In genomic region chr11:45440937-45441720, GRCm38 (mm10) we compare ENCODE assay signal across 20 mouse cellular contexts.
A peak's percentile ranks its signal among the peaks of the same experiment; 100 is the strongest.
DNase-seq lines count a peak whose midpoint lies in the region; ATAC-seq and TF ChIP-seq lines count a peak whose summit lies in the region.
"Had no signal": no experiment of that assay in that cellular context is flagged by ENCODE, and none has a peak within 500 bp of the region (broad histone marks: within the 10 kb centered on the region; RNA-seq: fewer than 3 reads in every experiment).

No protein-coding gene starts in this region.

- no peak overlapping the region for H3K9ac ChIP-seq in heart, adult 2 months (ENCODE audit: low read depth, low read length)
- H3K9ac ChIP-seq in limb, embryonic 13.5 days: no peak overlapping the region
- H3K9ac ChIP-seq in midbrain, embryonic 16.5 days (ENCODE audit: low read depth, low read length): no peak overlapping the region
- H3K9ac ChIP-seq: embryonic facial prominence, embryonic 12.5 days; forebrain, embryonic 12.5 days; heart, embryonic 13.5 days; hindbrain, embryonic 15.5 days had no signal

- TF ChIP-seq POLR2A in heart, adult 2 months (IDR thresholded peaks at IDR 0.05; ENCODE audit: insufficient read depth, low read depth, low read length): no peak

- 61% methylated on average over 3 of the region's 3 CpGs for WGBS in heart, adult 2 months
- 16% methylated on average over 3 of the region's 3 CpGs for WGBS in limb, embryonic 13.5 days
- 64% methylated on average over 3 of the region's 3 CpGs for WGBS in midbrain, embryonic 16.5 days

- intact Hi-C loops in heart, adult 2 months (cut with DNase I): no loop called here

- no peaks in the 10 kb centered on the region for H3K36me3 ChIP-seq in heart, adult 2 months (ENCODE audit: control insufficient read depth, insufficient read depth, low read length)
- H3K36me3 ChIP-seq in limb, embryonic 13.5 days: no peaks in the 10 kb centered on the region
- H3K36me3 ChIP-seq in midbrain, embryonic 16.5 days (ENCODE audit: control insufficient read depth, insufficient read depth, low read length): no peaks in the 10 kb centered on the region
- H3K36me3 ChIP-seq: embryonic facial prominence, embryonic 12.5 days; forebrain, embryonic 12.5 days; heart, embryonic 13.5 days; hindbrain, embryonic 15.5 days had no signal

- H3K79me2 ChIP-seq in heart, adult 2 months (replicated peaks; ENCODE audit: control insufficient read depth, insufficient read depth, low read length): no peaks in the 10 kb centered on the region

- no peaks in the 10 kb centered on the region for H3K9me3 ChIP-seq in limb, embryonic 13.5 days
- no peaks in the 10 kb centered on the region for H3K9me3 ChIP-seq in midbrain, embryonic 16.5 days (replicated peaks; ENCODE audit: control insufficient read depth, low read length, poor library complexity, severe bottlenecking)
- H3K9me3 ChIP-seq: embryonic facial prominence, embryonic 12.5 days; forebrain, embryonic 12.5 days; heart, embryonic 13.5 days; hindbrain, embryonic 15.5 days had no signal

- H3K27ac ChIP-seq in heart, adult 2 months: no peak overlapping the region
- no peak overlapping the region for H3K27ac ChIP-seq in limb, embryonic 13.5 days
- H3K27ac ChIP-seq in midbrain, embryonic 16.5 days (ENCODE audit: low read length): no peak overlapping the region
- H3K27ac ChIP-seq: embryonic facial prominence, embryonic 12.5 days; forebrain, embryonic 12.5 days; heart, embryonic 13.5 days; hindbrain, embryonic 15.5 days had no signal

- ATAC-seq in limb, embryonic 13.5 days (ENCODE audit: low FRiP score, low read depth): peak; percentile 83
- ATAC-seq in midbrain, embryonic 16.5 days: no peak
- ATAC-seq: activated CD4-positive, CD25-positive, alpha-beta regulatory T cell, adult 4 months; forebrain, embryonic 16.5 days; Patski had no signal

- no peaks in the 10 kb centered on the region for H3K4me1 ChIP-seq in heart, adult 2 months (ENCODE audit: control insufficient read depth, insufficient read depth, low read length)
- peaks cover 24% of the 10 kb centered on the region for H3K4me1 ChIP-seq in limb, embryonic 13.5 days
- H3K4me1 ChIP-seq in midbrain, embryonic 16.5 days (ENCODE audit: control insufficient read depth, insufficient read depth, low read length): no peaks in the 10 kb centered on the region
- H3K4me1 ChIP-seq: embryonic facial prominence, embryonic 12.5 days; forebrain, embryonic 12.5 days; hindbrain, embryonic 15.5 days had no signal

- no peak overlapping the region for H3K4me3 ChIP-seq in heart, adult 2 months
- no peak overlapping the region for H3K4me3 ChIP-seq in limb, embryonic 13.5 days
- H3K4me3 ChIP-seq in midbrain, embryonic 16.5 days (ENCODE audit: low read depth, low read length): no peak overlapping the region
- H3K4me3 ChIP-seq: embryonic facial prominence, embryonic 12.5 days; forebrain, embryonic 12.5 days; heart, embryonic 13.5 days; hindbrain, embryonic 15.5 days had no signal

- no peak for TF ChIP-seq CTCF in heart, adult 2 months (IDR thresholded peaks at IDR 0.05)

- no peak for TF ChIP-seq EP300 in heart, adult 2 months (IDR thresholded peaks at IDR 0.05; ENCODE audit: insufficient read depth, low read depth, low read length)

- no peak overlapping the region for H3K4me2 ChIP-seq in limb, embryonic 13.5 days (replicated peaks)
- no peak overlapping the region for H3K4me2 ChIP-seq in midbrain, embryonic 16.5 days (ENCODE audit: low read length)
- H3K4me2 ChIP-seq: embryonic facial prominence, embryonic 12.5 days; forebrain, embryonic 12.5 days; heart, embryonic 13.5 days; hindbrain, embryonic 15.5 days had no signal

- peak; percentile 13 for DNase-seq in heart, adult 11 months
- DNase-seq in heart, adult 2 months: no peak
- peak; percentile 56 for DNase-seq in hindlimb bud, embryonic 11.5 days (ENCODE audit: extremely low spot score, low read depth, low spot score)
- DNase-seq in urinary bladder, postnatal 25 days (ENCODE audit: low spot score): no peak
- DNase-seq in lung, postnatal 36 days: no peak
- DNase-seq: adrenal gland, postnatal 14 days; cerebellum, adult 18-20 months; cerebellum, adult 9-11 months; gastrocnemius, postnatal 14 days; heart, postnatal 36 days had no signal

- no peaks in the 10 kb centered on the region for H3K27me3 ChIP-seq in heart, adult 2 months (ENCODE audit: control insufficient read depth, insufficient read depth, low read length)
- peaks cover 3% of the 10 kb centered on the region; the same call in 1 of the 2 replicates for H3K27me3 ChIP-seq in limb, embryonic 13.5 days
- no peaks in the 10 kb centered on the region for H3K27me3 ChIP-seq in midbrain, embryonic 16.5 days (ENCODE audit: control insufficient read depth, insufficient read depth, low read depth, low read length)
- H3K27me3 ChIP-seq: CH12.LX; embryonic facial prominence, embryonic 12.5 days; forebrain, embryonic 12.5 days; heart, embryonic 13.5 days; hindbrain, embryonic 15.5 days; Patski had no signal

Comparison
In these comparisons a context has a peak if more than half of its experiments do, and no peak if none do; other contexts are left out.
1. DNase-seq: peak in heart, adult 11 months (single experiment) and hindlimb bud, embryonic 11.5 days (single experiment); none in heart, adult 2 months (0 of 2), urinary bladder, postnatal 25 days (single experiment) and lung, postnatal 36 days (single experiment).